Comparison of ENCODE assay signal across 9 mouse cellular contexts in genomic region chr6:38960791-38961426, GRCm38 (mm10).
A peak's percentile ranks its signal among the peaks of the same experiment; 100 is the strongest.
DNase-seq lines count a peak whose midpoint lies in the region; ATAC-seq and TF ChIP-seq lines count a peak whose summit lies in the region.
"Had no signal": no experiment of that assay in that cellular context is flagged by ENCODE, and none has a peak within 500 bp of the region (broad histone marks: within the 10 kb centered on the region; RNA-seq: fewer than 3 reads in every experiment).

No protein-coding gene starts in this region.

- H3K4me2 ChIP-seq in kidney, postnatal 0 days (ENCODE audit: low read length): no peak overlapping the region
- H3K4me2 ChIP-seq in intestine, embryonic 16.5 days (ENCODE audit: low read depth, low read length): no peak overlapping the region
- no peak overlapping the region for H3K4me2 ChIP-seq in forebrain, embryonic 12.5 days
- H3K4me2 ChIP-seq: midbrain, embryonic 12.5 days had no signal

- no peak overlapping the region for H3K27ac ChIP-seq in kidney, postnatal 0 days
- no peak overlapping the region for H3K27ac ChIP-seq in intestine, embryonic 16.5 days (ENCODE audit: low read length)
- no peak overlapping the region for H3K27ac ChIP-seq in thymus, adult 2 months (ENCODE audit: control insufficient read depth, insufficient read depth, low read length)
- no peak overlapping the region for H3K27ac ChIP-seq in forebrain, embryonic 12.5 days
- H3K27ac ChIP-seq: midbrain, embryonic 12.5 days had no signal

- TF ChIP-seq POLR2A in thymus, adult 2 months (IDR thresholded peaks at IDR 0.05; ENCODE audit: control insufficient read depth, extremely low read depth, insufficient read depth, low read length, poor library complexity): no peak

- H3K4me1 ChIP-seq in kidney, postnatal 0 days (replicated peaks; ENCODE audit: insufficient read depth, low read length): no peaks in the 10 kb centered on the region
- peaks cover 6% of the 10 kb centered on the region; the same call in 1 of the 2 replicates for H3K4me1 ChIP-seq in intestine, embryonic 16.5 days (ENCODE audit: control insufficient read depth, insufficient read depth, low read length)
- H3K4me1 ChIP-seq in thymus, adult 2 months (replicated peaks; ENCODE audit: control insufficient read depth, insufficient read depth, low read length): no peaks in the 10 kb centered on the region
- H3K4me1 ChIP-seq in forebrain, embryonic 12.5 days: peaks cover 9% of the 10 kb centered on the region; the same call in 1 of the 2 replicates
- H3K4me1 ChIP-seq: midbrain, embryonic 12.5 days had no signal

- no peak overlapping the region for H3K9ac ChIP-seq in kidney, postnatal 0 days (ENCODE audit: low read depth, low read length)
- H3K9ac ChIP-seq in intestine, embryonic 16.5 days (ENCODE audit: low read depth, low read length): peak overlapping the region; percentile 25; the same call in 1 of the 2 replicates
- no peak overlapping the region for H3K9ac ChIP-seq in forebrain, embryonic 12.5 days
- H3K9ac ChIP-seq: midbrain, embryonic 12.5 days had no signal

- H3K9me3 ChIP-seq in kidney, postnatal 0 days (replicated peaks; ENCODE audit: low read length): no peaks in the 10 kb centered on the region
- H3K9me3 ChIP-seq in intestine, embryonic 16.5 days (ENCODE audit: control insufficient read depth, low read length): no peaks in the 10 kb centered on the region
- no peaks in the 10 kb centered on the region for H3K9me3 ChIP-seq in forebrain, embryonic 12.5 days
- H3K9me3 ChIP-seq: midbrain, embryonic 12.5 days had no signal

- CTCF ChIA-PET in Patski (lab: Charles Lee): interaction anchor here (0.9 to 2.9 kb wide), 4 partner anchors 11 to 50 kb away, joined by 3 to 11 read pairs (median 4); no protein-coding TSS in a partner anchor

- POLR2A ChIA-PET in Patski (lab: Charles Lee): no interaction called here

- 65% methylated on average over 12 of the region's 12 CpGs for WGBS in kidney, postnatal 0 days
- WGBS in intestine, embryonic 16.5 days: 69% methylated on average over 12 of the region's 12 CpGs
- 92% methylated on average over 12 of the region's 12 CpGs for WGBS in thymus, adult 2 months
- WGBS in forebrain, embryonic 12.5 days: 73% methylated on average over 12 of the region's 12 CpGs

- no peaks in the 10 kb centered on the region for H3K36me3 ChIP-seq in kidney, postnatal 0 days (ENCODE audit: insufficient read depth, low read length)
- no peaks in the 10 kb centered on the region for H3K36me3 ChIP-seq in intestine, embryonic 16.5 days (ENCODE audit: control insufficient read depth, insufficient read depth, low read length)
- H3K36me3 ChIP-seq in thymus, adult 2 months (ENCODE audit: control insufficient read depth, insufficient read depth, low read length): no peaks in the 10 kb centered on the region
- H3K36me3 ChIP-seq in forebrain, embryonic 12.5 days (replicated peaks): no peaks in the 10 kb centered on the region
- H3K36me3 ChIP-seq: midbrain, embryonic 12.5 days had no signal

- ATAC-seq in kidney, postnatal 0 days (replicated peaks; ENCODE audit: low FRiP score, low read depth): 0 out of 2 replicates have a peak, but pooled peaks have one; percentile 40
- peak; percentile 56 for ATAC-seq in Patski
- 0 out of 2 replicates have a peak, but pooled peaks have one; percentile 9 for ATAC-seq in intestine, embryonic 16.5 days
- ATAC-seq in forebrain, embryonic 12.5 days (ENCODE audit: low FRiP score): no peak

- no peak for DNase-seq in kidney, postnatal 0 days (ENCODE audit: low spot score)
- DNase-seq in kidney, postnatal 10 days: no peak
- DNase-seq in Patski (ENCODE audit: low read depth, low spot score): no peak
- DNase-seq in cerebellum, postnatal 14 days: peak; percentile 40 to 57
- peak; percentile 79 for DNase-seq in retina, postnatal 1 day
- no peak for DNase-seq in thymus, adult 2 months

- no peaks in the 10 kb centered on the region for H3K27me3 ChIP-seq in kidney, postnatal 0 days (ENCODE audit: insufficient read depth, low read length)
- H3K27me3 ChIP-seq in Patski: no peaks in the 10 kb centered on the region
- H3K27me3 ChIP-seq in intestine, embryonic 16.5 days (replicated peaks; ENCODE audit: control insufficient read depth, insufficient read depth, low read length): no peaks in the 10 kb centered on the region
- no peaks in the 10 kb centered on the region for H3K27me3 ChIP-seq in thymus, adult 2 months (ENCODE audit: control insufficient read depth, insufficient read depth, low read length)
- no peaks in the 10 kb centered on the region for H3K27me3 ChIP-seq in forebrain, embryonic 12.5 days
- H3K27me3 ChIP-seq: midbrain, embryonic 12.5 days had no signal

- no peak for TF ChIP-seq CTCF in kidney, postnatal 0 days (IDR thresholded peaks at IDR 0.05; ENCODE audit: low read depth)
- no peak for TF ChIP-seq CTCF in Patski (IDR thresholded peaks at IDR 0.05)
- TF ChIP-seq CTCF in thymus, adult 2 months (IDR thresholded peaks at IDR 0.05; ENCODE audit: borderline replicate concordance, control insufficient read depth, extremely low read depth, insufficient read depth, low read length, poor library complexity): no peak

- in situ Hi-C loops in Patski (cut with MboI; ENCODE audit: low pct_unique_long_range_greater_than_20kb): no loop called here

- H3K4me3 ChIP-seq in kidney, postnatal 0 days (replicated peaks; ENCODE audit: low read depth, low read length): no peak overlapping the region
- no peak overlapping the region for H3K4me3 ChIP-seq in intestine, embryonic 16.5 days (ENCODE audit: low read length)
- H3K4me3 ChIP-seq in thymus, adult 2 months (ENCODE audit: control insufficient read depth, insufficient read depth, low read length): no peak overlapping the region
- H3K4me3 ChIP-seq in forebrain, embryonic 12.5 days (replicated peaks): no peak overlapping the region
- H3K4me3 ChIP-seq: midbrain, embryonic 12.5 days had no signal

Comparison
In these comparisons a context has a peak if more than half of its experiments do, and no peak if none do; other contexts are left out.
1. DNase-seq: peak in cerebellum, postnatal 14 days (2 of 2) and retina, postnatal 1 day (single experiment); none in kidney, postnatal 0 days (single experiment), kidney, postnatal 10 days (single experiment), Patski (single experiment) and thymus, adult 2 months (single experiment).